Mouse (Mus musculus): ENCODE data around the gene Scgb1a1.
"Not testable (repeated sequence)": the region's sequence is repeated elsewhere in the genome, so short reads cannot be mapped to it uniquely, and the experiment has no call there.

The Scgb1a1 gene

DNA sequence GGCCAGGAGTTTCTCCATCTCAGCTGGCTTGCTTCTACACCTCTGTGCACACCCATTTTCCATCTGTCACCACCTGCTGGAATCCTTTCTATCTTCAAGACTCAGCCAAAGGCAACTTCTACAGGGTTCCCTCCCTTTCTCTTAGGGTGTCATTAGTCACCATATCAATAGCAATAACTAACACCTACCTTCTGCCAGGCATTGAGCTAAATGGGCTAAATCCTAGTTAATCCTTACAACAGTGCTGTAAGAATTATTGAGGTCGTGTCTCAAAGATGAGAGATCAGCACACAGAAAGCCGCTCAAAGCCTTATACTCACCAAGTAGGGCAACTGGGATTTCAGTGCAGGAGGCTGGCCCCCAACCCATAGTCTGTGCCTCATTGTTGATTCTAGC, 13.3 kb upstream of the Scgb1a1 start:
- no peak for DNase-seq (ENCODE audit: low read depth in 2 of 2, low spot score in 2 of 2)

DNA sequence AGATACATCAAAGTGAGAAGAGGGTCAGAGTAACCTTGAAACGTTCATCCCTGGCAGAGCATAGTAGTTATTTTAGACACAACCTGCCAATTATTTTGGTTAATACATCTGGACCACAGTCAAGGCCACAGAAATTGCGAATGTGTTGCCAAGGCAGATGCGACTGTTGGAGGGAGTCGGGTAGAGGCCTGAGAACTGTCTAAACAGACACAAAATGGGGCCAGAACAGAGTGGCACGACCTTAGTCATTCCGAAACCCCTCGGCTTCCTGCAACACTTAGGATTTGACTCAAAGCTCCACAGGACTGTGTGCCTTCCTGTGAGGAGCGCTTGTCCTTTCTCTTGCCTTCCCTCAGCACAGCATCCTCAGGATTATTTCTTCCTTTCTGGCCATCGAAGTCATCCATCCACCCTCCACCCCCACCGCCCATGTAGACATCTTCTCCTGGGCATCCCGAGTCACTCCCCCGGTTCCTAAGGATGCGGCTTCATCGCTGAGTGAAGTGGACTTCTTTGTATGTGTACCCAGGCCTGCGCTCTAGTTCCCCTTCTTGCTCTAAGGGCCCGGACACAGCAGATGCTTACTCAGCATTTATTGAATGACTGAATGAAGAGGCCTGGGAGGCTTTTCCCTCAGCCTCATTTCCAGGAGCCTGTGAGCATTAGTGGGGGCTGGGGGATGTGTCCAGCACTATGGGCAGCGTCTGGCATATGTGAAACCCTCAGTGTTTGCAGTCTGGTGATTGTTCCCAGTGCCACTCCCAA, 12.7 kb upstream of the Scgb1a1 start:
- no peak for DNase-seq (ENCODE audit: low read depth in 2 of 2, low spot score in 2 of 2)

DNA sequence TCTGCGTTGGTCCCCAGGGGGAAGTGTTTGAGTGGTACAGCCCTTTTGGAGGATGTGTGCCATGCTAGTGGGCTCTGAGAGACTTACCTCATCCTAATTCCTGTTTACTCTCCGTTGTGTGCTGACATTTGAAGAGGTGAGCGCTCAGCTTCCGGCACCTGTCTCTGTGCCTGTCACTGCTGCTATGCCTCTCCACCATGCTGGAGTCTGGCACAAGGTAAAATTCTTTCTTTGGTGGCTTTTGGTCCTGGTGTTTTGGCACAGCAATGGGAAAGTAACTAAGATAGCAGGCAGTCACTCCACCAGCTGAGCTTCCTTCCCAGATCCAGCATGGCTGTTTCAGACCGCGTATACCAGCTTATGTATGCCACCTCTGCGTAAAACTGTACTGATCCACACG, 12.0 kb upstream of the Scgb1a1 start:
- no peak for DNase-seq (ENCODE audit: low read depth in 2 of 2, low spot score in 2 of 2)

DNA sequence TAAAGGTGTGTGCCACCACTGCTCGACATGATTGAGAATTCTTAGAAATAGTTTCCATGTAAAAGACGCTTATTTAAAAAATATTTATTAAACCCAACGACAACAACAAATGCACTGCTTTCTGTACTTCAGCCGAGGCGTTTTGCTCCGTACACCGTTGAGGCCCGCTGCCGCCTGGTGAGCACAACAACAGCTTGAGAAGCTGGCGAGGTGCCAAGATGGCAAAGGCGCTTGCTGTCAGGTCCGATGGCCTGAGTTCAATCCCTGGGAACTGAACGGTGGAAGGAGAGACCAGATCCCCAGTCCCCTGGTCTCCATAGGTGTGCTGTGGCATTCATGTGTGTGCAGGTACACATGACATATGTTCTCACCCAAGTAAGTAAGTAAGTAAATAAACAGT, 9.7 kb upstream of the Scgb1a1 start:
- DNase-seq (ENCODE audit: low read depth in 2 of 2, low spot score in 2 of 2), result no peak

DNA sequence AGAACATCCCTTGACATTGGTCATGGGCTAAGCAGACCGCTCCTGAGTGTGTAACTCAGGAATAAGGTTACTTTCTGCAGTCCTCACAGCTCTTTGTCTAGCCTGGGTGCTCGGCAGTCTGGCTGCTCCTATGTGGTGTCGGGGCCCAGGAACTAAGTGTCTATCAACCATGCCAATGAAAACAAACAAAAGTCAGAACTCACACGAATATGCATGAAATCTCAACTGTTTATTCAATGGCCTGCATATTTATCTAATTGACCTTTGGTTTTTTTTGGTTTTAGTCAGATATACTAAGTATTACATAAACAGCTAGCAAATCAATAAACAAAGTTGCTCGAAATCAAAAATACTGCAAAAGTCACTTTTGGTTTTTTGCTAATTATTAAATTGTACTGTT, 7.4 kb upstream of the Scgb1a1 start:
- no peak for DNase-seq (ENCODE audit: low read depth in 2 of 2, low spot score in 2 of 2)

- no peak for DNase-seq (ENCODE audit: low read depth in 2 of 2, low spot score in 2 of 2)
These were observed 3.0 kb upstream of the Scgb1a1 start for GRCm38 (mm10) chr19:9090709-9091108.

DNA sequence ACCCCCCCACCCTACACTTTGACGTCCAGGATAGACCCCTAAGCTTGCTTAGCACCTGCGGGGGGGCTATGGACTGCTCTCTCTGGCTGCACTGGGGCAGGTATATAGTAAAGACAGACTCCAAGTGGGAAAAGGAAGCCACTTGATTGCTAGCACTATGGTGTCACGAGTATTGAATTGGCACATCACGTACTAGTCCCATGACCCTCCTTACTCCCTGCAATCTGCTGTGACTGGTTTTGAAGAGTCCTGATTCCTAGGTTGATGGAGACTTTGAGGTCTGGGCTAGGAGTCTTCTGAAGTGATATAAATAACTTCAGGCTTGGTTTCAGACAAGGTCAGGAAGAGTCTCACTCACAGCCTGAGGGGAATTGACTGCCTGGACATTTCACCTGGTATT, 2.4 kb upstream of the Scgb1a1 start:
- no peak for DNase-seq (ENCODE audit: low read depth in 2 of 2, low spot score in 2 of 2)

DNA sequence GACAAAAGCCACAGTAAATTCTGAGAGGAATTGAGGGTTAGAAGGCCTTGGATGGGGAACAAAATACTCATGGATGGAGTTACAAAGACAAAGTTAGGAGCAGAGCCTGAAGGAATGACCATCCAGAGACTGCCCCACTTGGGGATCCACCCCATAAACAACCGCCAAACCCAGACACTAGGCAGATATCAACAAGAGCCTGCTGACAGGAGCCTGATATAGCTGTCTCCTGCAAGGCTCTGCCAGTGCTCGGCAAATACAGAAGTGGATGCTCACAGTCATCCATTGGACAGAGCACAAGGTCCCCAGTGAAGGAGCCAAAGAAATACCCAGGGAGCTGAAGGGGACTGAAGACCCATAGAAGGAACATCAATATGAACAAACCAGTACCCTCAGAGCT, 3.9 kb downstream of the Scgb1a1 start:
- not testable (repeated sequence) for DNase-seq (ENCODE audit: low read depth in 2 of 2, low spot score in 2 of 2)

DNA sequence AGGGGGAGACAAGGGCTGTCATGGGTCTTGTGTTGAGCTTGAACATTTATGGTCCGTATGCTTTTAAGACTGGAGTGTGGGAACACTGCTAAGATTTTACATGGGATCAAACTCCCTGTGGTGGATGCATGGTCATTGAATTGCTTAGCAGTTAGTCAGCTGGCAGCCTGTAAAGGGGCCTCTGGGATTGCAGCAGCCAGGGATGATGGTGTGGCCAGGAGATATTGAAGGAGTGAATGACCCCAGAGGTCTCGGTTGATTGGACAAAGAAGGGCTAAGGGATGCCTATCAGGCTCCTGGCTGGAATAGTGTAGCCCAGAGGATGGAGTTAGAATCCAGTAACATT, 4.8 kb downstream of the Scgb1a1 start:
- no peak for DNase-seq (ENCODE audit: low read depth in 2 of 2, low spot score in 2 of 2)

GRCm38 (mm10) chr19:9082191-9083009, 5.4 kb downstream of the Scgb1a1 start:
- DNase-seq (ENCODE audit: low read depth in 2 of 2, low spot score in 2 of 2), result peak; percentile 83 to 86

- no peak for DNase-seq (ENCODE audit: low read depth in 2 of 2, low spot score in 2 of 2)
These were observed 6.2 kb downstream of the Scgb1a1 start for GRCm38 (mm10) chr19:9081311-9082190.

- no peak for DNase-seq (ENCODE audit: low read depth in 2 of 2, low spot score in 2 of 2)
These were observed 7.8 kb downstream of the Scgb1a1 start for GRCm38 (mm10) chr19:9079916-9080315.

GRCm38 (mm10) chr19:9076982-9077660, 10.6 kb downstream of the Scgb1a1 start:
- no peak for DNase-seq (ENCODE audit: low read depth in 2 of 2, low spot score in 2 of 2)

GRCm38 (mm10) chr19:9076035-9076434, 11.7 kb downstream of the Scgb1a1 start:
- DNase-seq (ENCODE audit: low read depth in 2 of 2, low spot score in 2 of 2), result no peak

- DNase-seq (ENCODE audit: low read depth in 2 of 2, low spot score in 2 of 2), result no peak
These were observed 12.2 kb downstream of the Scgb1a1 start for GRCm38 (mm10) chr19:9075558-9075957.

GRCm38 (mm10) chr19:9074424-9074823, 13.3 kb downstream of the Scgb1a1 start:
- DNase-seq (ENCODE audit: low read depth in 2 of 2, low spot score in 2 of 2), result no peak

DNA sequence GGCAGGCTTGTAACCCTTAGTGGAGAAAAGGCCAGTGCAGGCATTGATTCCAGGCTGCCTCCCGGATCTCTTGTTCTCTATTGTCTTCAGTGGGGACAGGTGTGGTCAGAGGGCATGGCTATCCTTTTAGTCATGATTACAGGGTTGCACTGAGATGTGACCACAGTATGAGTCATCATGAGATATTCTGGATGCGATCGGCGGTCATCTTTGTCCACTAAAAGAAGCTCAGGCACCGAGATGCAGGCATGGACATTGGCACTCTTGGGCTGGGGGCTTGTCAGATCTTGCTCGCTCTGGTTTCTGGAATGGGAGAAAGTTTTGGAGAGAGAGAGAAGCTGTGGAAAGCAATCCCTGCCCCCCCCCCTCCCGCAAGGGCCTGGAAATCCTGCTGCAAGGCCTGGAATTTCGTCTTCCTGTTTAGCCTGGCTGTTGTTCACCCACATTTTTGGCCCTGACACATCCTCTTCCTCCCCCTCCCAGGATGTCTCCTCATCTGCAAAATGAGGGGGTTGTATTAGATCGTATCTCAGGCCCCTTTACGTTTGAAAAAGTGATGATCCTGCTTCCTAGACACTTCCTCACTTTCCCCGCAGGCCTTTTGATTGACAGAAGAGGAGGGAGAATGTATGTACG, 13.9 kb downstream of the Scgb1a1 start:
- no peak for DNase-seq (ENCODE audit: low read depth in 2 of 2, low spot score in 2 of 2)

- DNase-seq (ENCODE audit: low read depth in 2 of 2, low spot score in 2 of 2), result no peak
These were observed 15.6 kb downstream of the Scgb1a1 start for GRCm38 (mm10) chr19:9072157-9072530.

DNA sequence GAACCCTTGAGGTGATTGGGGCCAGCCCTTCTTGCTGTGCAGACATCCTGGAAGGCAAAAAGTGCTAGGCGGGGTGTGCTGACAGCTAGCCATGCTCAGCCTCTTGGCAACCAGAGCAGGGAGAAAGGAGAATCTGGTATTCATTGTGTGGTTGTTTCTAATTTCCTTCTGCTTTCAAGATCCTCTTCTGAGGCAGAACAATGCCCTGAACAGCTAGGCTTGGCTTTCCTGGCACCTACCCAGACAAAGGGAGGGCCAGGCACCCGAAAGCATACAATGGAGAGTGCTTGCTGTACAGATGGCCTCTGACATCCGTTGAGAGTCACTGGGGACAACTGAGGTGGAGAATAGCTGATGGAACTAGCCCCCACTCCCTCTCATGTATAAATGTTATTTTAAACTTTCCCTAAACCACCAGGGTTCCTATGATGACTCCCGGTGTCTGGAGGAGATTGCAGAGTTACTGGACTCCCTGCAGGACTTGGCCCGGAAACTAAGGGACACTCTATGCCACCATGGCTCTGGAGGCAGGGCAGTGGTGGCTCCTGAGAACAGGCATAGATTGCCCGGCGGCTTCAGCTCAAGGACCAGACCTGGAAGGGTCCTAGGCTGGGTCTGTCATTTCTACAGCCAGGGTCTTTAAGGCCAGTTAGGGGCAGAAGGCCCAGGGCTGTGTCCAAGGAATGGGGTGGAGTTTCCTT, 16.2 kb downstream of the Scgb1a1 start:
- DNase-seq (ENCODE audit: low read depth in 2 of 2, low spot score in 2 of 2), result no peak

DNA sequence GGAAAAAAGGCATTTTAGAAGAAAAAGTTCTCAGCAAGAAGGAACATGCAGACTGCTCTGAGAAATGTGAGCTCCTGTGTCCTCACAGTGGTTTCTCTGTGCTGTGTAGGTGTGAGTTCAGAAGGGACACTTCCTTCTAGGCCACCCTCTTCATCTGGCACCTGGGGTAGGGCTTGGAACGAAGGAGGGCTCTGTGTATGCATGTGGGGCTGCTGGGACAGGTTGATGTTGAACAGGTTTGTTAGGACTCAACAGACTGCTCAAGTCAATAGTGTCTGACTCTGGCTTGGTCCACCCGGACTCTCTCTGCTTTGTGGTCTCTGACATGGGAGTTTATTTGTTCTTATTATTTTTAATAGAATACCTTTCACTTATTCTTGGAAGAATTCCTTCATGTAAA, 17.4 kb downstream of the Scgb1a1 start:
- DNase-seq (ENCODE audit: low read depth in 2 of 2, low spot score in 2 of 2), result no peak

Measured in CD8-positive naive resting alpha-beta T cell, adult 2 months (primary cell).